Mouse (Mus musculus): ENCODE measurements around the gene Tmem147. TPM values are rescaled to one million over a fixed set of nuclear protein-coding genes. Genes with fewer than 3 reads are reported as not detected.

Tmem147 gene
- total RNA-seq, 2 experiments from 2014 or later: 166 to 178 TPM

DNA sequence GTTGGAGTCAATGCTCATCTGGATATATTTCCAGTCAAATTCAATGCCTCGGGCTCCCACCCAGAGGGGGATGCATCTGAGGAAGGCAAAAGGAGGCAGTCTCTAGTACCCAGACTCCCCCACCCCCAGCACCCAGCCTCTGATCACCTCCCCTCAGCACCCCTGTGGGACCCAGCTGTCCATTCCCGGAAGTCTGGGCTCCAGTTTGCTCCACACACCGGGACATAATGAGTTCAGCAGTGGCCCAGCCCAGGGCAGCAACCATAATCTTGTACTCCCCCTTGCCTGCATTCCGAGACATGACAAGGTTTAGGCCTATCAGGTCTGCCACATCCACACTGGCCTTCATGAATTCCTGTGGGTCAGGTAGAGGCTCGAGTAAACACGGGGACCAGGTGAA lies 1.1 kb downstream of the Tmem147 start:
- DNase-seq: no peak

DNA sequence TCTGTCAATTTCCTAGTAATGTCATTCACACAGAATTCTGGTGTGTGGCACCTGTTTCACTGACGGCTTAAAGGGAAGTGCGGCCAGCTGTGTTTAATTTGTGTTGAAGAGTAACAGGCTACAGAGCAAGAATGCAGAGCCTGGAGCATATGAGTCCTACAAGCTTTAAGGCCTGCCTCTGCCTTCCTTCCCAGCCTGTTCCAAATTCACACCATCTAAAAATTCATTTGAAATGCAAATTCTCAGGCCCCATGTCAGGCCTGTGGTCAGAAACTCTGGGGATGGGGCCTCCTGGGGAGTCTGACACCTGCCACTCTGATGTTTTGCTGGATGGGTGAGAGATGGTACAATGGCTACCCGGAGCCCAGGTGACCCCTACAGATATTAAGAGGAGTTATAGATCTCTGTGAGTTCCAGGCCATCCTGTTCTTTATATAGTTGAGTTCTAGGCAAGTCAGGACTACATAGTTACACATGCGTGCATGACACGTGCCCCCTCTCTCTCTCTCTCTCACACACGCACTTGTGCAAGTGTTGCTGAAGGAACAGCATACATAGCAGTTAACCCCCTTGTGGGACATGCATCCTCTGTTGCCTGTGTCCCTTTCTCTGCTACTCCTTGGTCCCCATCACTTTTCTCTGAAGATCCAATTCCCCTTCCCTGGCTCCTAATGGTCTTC lies 5.9 kb downstream of the Tmem147 start:
- no peak for DNase-seq

DNA sequence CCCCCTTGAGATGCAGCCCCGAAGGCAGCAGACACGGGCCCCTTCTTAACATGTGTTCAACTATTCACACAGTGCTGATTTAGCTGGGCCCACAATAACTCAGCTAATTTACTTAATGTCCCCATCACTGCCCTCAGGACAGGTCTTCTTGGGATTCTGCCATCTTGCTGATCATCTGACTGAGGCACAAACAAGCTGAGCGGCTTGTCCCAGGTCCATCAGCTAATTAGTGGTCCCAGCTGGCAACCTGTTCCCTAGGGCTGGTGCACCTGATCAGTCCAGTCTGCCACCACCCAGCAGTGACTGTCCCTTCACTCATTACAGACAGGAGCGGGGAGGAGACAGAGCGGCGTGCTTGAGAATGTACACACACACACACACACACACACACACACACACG lies 8.1 kb downstream of the Tmem147 start:
- no peak for DNase-seq

DNA sequence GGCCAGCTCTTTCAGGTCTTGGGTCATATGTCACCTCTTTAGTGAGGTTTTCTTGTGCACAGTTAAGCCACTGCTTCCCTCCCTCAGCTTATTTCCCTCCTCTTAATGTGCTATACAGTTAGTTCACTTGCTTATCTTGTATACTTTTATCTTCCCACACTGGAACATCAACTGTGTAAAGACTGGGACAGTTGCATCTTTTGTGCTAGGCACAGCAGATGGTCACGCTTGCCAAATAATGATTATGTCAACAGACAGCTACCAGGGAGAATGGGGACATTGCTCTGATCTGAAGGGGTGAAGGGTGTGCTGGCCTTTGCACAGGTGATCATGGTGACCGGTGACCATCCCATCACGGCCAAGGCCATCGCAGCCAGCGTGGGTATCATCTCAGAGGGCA lies 9.7 kb downstream of the Tmem147 start:
- DNase-seq: no peak

DNA sequence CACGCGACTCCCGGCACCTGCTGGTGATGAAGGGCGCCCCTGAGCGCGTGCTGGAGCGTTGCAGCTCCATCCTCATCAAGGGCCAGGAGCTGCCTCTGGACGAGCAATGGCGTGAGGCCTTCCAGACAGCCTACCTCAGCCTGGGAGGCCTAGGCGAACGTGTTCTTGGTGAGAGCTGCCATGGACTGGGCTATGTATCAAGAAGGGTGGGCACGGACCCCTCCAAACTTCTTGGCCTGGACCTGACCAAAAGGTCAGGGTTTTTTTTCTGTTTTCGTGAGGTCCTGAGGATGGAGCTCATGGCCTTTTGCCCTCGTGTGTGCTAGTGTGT lies 11.7 kb downstream of the Tmem147 start:
- DNase-seq: no peak

GRCm38 (mm10) chr7:30717006-30717715 lies 12.2 kb downstream of the Tmem147 start:
- DNase-seq: peak; percentile 15

DNA sequence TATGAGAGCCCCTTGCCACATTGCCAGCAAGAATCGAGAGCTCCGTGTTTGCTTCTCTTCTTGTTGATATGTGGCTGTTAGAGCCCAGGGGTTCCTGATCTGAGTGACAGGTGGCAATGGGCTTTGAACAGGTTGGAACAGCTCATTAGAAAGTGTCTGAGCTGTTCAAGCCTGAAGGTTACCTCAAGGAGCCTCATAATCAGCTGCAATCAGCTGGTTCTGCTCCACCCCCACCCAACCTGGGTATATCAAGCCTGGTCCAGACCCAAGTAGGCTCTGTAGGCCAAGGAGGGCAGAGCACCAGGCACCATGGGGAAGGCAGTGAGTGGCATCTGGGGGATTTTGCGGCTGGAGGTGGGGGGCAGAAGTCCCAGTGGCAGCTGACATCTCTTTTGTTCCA lies 17.4 kb downstream of the Tmem147 start, which contains the start of gene Atp4a:
Atp4a (plus strand) TSS at position 268 of the 400 bp plus-strand sequence.
- DNase-seq: no peak

DNA sequence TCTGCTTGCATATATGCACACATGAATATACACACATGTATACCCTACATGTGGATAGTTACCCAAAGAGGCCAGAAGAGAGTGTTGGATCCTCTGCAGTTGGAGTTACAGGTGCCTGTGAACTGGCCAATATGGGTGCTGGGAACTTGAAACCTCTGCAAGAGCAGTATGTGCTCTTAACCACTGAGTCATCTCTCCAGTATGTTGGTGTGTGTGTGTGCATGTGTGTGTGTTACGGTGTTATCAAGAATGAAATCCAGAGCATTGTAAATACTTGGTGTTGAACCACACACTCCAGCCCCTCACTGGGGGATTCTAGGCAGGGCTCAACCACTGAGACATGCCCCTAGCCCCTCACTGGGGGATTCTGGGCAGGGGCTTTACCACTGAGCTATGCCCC lies 21.9 kb downstream of the Tmem147 start:
- DNase-seq: no peak

- no peak for DNase-seq
Measured at GRCm38 (mm10) chr7:30706214-30706882, 23.0 kb downstream of the Tmem147 start.

DNA sequence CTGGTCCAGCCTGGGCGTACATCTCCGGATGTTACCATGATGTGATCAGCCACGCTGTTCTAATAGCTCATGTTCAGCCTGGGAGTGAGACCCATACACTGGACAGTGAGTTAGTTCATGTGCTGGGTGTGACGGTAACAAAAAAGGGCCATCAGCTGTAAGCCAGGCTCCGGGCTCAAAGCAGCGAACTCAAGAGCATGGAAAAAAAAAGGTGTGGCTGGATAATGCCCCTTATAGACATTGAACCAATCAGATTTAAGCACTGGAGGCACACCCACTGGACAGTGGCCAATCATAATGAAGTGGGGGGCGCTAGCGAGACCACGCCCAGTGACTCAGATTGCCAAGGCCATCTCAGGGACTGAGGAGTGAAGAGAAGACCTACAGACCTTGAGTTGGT lies 30.8 kb downstream of the Tmem147 start, which contains the start of gene 2200002J24Rik:
2200002J24Rik (plus strand) TSS at position 338 of the 400 bp plus-strand sequence.
- no peak for DNase-seq

GRCm38 (mm10) chr7:30698101-30698500 lies 31.2 kb downstream of the Tmem147 start:
- DNase-seq: no peak

DNA sequence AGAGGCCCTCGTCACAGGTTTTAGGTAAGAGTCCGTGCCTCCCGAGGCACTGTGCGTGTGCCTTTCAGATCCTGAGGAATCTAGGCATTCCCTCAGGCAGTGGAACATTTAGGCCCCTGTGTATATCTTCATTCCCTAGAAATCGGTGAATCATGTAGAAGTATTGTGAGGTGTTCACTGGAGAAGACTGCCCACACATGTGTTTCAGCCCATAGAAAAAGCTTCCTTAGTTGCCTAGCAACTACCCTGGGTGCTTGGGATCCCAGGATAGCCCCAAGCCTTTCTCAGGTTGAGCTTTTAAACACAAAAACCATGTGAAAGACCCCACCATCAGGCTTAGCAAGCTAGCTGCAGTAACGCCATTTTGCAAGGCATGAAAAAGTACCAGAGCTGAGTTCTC lies 41.0 kb downstream of the Tmem147 start:
- no peak for DNase-seq

DNA sequence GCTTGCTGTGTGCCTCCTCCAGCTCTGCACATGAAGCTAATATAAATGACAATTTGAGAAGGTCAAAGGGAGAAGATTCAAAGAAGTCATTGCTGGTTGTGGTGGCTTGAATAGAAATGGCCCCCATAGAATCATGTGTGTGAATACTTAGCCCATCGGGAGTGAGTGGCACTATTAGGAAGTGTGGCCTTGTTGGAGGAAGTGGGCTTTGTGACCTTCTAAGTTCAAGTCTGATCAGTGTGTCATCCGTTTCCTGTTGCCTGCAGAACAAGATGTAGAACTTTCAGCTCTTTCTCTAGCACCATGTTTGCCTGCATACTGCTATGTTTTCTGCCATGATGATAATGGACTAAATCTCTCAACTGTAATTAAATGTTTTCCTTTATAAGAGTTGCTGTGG lies 45.9 kb downstream of the Tmem147 start:
- DNase-seq: no peak

GRCm38 (mm10) chr7:30681897-30682296 lies 47.4 kb downstream of the Tmem147 start:
- no peak for DNase-seq

DNA sequence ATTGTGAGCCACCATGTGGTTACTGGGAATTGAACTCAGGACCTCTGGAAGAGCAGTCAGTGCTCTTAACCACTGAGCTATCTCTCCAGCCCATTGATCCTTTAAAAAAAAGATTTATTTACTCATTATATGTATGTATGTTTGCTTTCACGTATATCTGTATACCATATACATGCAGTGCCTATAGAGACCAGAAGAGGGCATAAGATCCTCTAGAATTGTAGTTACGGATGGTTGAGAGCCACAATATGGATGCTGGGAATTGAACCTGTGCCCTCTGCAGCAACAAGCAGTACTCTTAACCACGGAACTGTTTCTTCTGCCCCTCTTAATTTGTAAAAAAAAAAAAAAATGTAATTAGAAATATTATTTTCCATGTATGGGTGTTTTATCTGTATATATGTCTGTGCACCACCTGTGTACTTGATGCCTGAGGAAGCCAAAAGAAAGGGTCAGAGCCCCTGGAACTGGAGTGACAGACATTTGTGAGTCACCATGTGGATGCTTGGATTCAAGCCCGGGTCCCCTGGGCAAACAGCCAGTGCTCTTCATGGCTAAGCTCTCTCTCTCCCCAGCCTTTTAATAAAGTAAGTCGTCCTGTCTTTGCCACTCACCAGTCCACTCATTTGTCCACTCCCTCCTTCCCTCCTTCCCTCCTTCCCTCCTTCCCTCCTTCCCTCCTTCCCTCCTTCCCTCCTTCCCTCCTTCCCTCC lies 50.9 kb downstream of the Tmem147 start:
- peak; percentile 52 for DNase-seq

Other genes with a start within 250 kb of the Tmem147 start
- not detected for gene Prodh2, start 235.9 kb downstream of the Tmem147 start, total RNA-seq (2021)
- gene Arhgap33, start 194.5 kb downstream of the Tmem147 start, total RNA-seq (2021): 1 to 10 TPM; 3.2 to 4.8 TPM
- 100 to 1,000 TPM; 304 to 323 TPM for gene Hspb6, start 177.4 kb downstream of the Tmem147 start, total RNA-seq (2021)
- 1 to 10 TPM; 3.8 to 6.2 TPM for gene Proser3, start 177.2 kb downstream of the Tmem147 start, total RNA-seq (2021)
- 10 to 100 TPM; 11.0 to 16.3 TPM for gene Lin37, start 169.7 kb downstream of the Tmem147 start, total RNA-seq (2021)
- gene U2af1l4, start 166.2 kb downstream of the Tmem147 start, total RNA-seq (2021): 10 to 100 TPM; 56.3 to 57.5 TPM
- gene Gm49396, start 166.2 kb downstream of the Tmem147 start, total RNA-seq (2021): 1 to 10 TPM; 1.5 to 2.3 TPM
- gene Psenen, start 165.9 kb downstream of the Tmem147 start, total RNA-seq (2021): 100 to 1,000 TPM in 1 of 2 experiments, 10 to 100 TPM in 1; 93.7 to 104 TPM
- gene Igflr1, start 164.1 kb downstream of the Tmem147 start, total RNA-seq (2021): 1 to 10 TPM; 1.4 to 2.3 TPM
- 10 to 100 TPM; 21.4 to 26.8 TPM for gene Kmt2b, start 140.8 kb downstream of the Tmem147 start, total RNA-seq (2021)
- not detected for gene Zbtb32, start 130.6 kb downstream of the Tmem147 start, total RNA-seq (2021)
- gene Upk1a, start 116.7 kb downstream of the Tmem147 start, total RNA-seq (2021): under 1 TPM; 0.16 to 0.29 TPM
- gene Cox6b1, start 103.4 kb downstream of the Tmem147 start, total RNA-seq (2021): 1,000 to 10,000 TPM; 1,178 to 1,379 TPM
- not detected for gene Etv2, start 93.7 kb downstream of the Tmem147 start, total RNA-seq (2021)
- gene Rbm42, start 79.2 kb downstream of the Tmem147 start, total RNA-seq (2021): 10 to 100 TPM; 42.4 to 44.4 TPM
- gene Haus5, start 64.5 kb downstream of the Tmem147 start, total RNA-seq (2021): 1 to 10 TPM; 3.7 to 5.7 TPM
- gene Pmis2, start 57.9 kb downstream of the Tmem147 start, total RNA-seq (2021): 1 to 10 TPM; 1.3 to 1.5 TPM
- gene 2200002J24Rik, start 30.6 kb downstream of the Tmem147 start, total RNA-seq (2021): not detected
- not detected for gene Atp4a, start 17.3 kb downstream of the Tmem147 start, total RNA-seq (2021)
- gene Gapdhs, start 14.1 kb upstream of the Tmem147 start, total RNA-seq (2021): not detected
- 1 to 10 TPM; 3.5 to 5.8 TPM for gene Sbsn, start 21.9 kb upstream of the Tmem147 start, total RNA-seq (2021)
- gene Dmkn, start 34.2 kb upstream of the Tmem147 start, total RNA-seq (2021): under 1 TPM in 1 of 2 experiments, not detected in 1; 0.33 TPM
- gene Krtdap, start 58.4 kb upstream of the Tmem147 start, total RNA-seq (2021): 1 to 10 TPM; 3.4 to 6.0 TPM
- gene Ffar2, start 94.2 kb upstream of the Tmem147 start, total RNA-seq (2021): 1 to 10 TPM in 1 of 2 experiments, under 1 TPM in 1; 0.56 to 1.2 TPM
- gene Ffar3, start 126.6 kb upstream of the Tmem147 start, total RNA-seq (2021): not detected
- gene Ffar1, start 132.0 kb upstream of the Tmem147 start, total RNA-seq (2021): not detected
- 1 to 10 TPM in 1 of 2 experiments, not detected in 1; 2.3 TPM for gene Cd22, start 150.8 kb upstream of the Tmem147 start, total RNA-seq (2021)
- 10 to 100 TPM in 1 of 2 experiments, 1 to 10 TPM in 1; 8.4 to 10.4 TPM for gene Mag, start 185.3 kb upstream of the Tmem147 start, total RNA-seq (2021)
- not detected for gene Hamp2, start 195.1 kb upstream of the Tmem147 start, total RNA-seq (2021)
- gene Hamp, start 214.5 kb upstream of the Tmem147 start, total RNA-seq (2021): not detected
- 10 to 100 TPM; 76.7 to 78.9 TPM for gene Usf2, start 227.3 kb upstream of the Tmem147 start, total RNA-seq (2021)
- gene Lsr, start 243.9 kb upstream of the Tmem147 start, total RNA-seq (2021): under 1 TPM; 0.49 to 0.72 TPM
- gene Fam187b, start 244.2 kb upstream of the Tmem147 start, total RNA-seq (2021): under 1 TPM in 1 of 2 experiments, not detected in 1; 0.18 TPM